Mouse (Mus musculus) limb, embryonic 10.5 days (tissue): ENCODE measurements around the gene Abcb6. TPM values are rescaled to one million over a fixed set of nuclear protein-coding genes. Genes with fewer than 3 reads are reported as not detected.
A peak's percentile ranks its signal among the peaks of the same experiment; 100 is the strongest.

Source experiments
- DNase-seq: peaks from one replicate; pipeline ENCODE4 v3.0.0-alpha.2; 2017; ENCODE audit warnings: low spot score
- H3K27ac ChIP-seq: fragments of 300-500 bp; sonication (generic); 2 replicates; pipeline ENCODE4 v1.5.1; 2016; ENCODE audit warnings: mild to moderate bottlenecking
- H3K27me3 ChIP-seq: fragments of 300-500 bp; sonication (generic); 2 replicates; pipeline ENCODE4 v1.6.1; 2016; ENCODE audit warnings: low read depth, mild to moderate bottlenecking; ENCODE audit not compliant: poor library complexity, severe bottlenecking
- H3K36me3 ChIP-seq: fragments of 300-500 bp; sonication (generic); 2 replicates; pipeline ENCODE4 v1.6.1; 2016; ENCODE audit warnings: mild to moderate bottlenecking, moderate library complexity
- H3K4me1 ChIP-seq: fragments of 300-500 bp; sonication (generic); 2 replicates; pipeline ENCODE4 v1.6.1; 2016
- H3K4me3 ChIP-seq: fragments of 300-500 bp; sonication (generic); 2 replicates; pipeline ENCODE4 v1.5.1; 2016; ENCODE audit warnings: mild to moderate bottlenecking, moderate library complexity
- H3K9me3 ChIP-seq: fragments of 300-500 bp; sonication (generic); replicated peaks from 2 replicates; pipeline ENCODE4 v1.6.1; 2016; ENCODE audit warnings: mild to moderate bottlenecking
- WGBS: fragments of 180-500 bp; shearing (Covaris S2); methylation state at CpG from one replicate; pipeline ENCODE4 v1.1.7; 2016; 5-methylcytosine and 5-hydroxymethylcytosine counted together
- polyA plus RNA-seq: library from polyadenylated mRNA; unstranded; fragments of >200 nt; fragmentation: Nextera tagmentation; extraction: Ambion mirVana; gene quantifications from 2 replicates; pipeline ENCODE4 v1.2.1, GENCODE M21; 2016

The Abcb6 gene
- polyA plus RNA-seq, 1 experiment from 2014 or later: 38.0 TPM

- 87% methylated on average over 4 of the region's 4 CpGs for WGBS
- H3K4me1 ChIP-seq: no peaks in the 10 kb centered on the region
Observed at GRCm38 (mm10) chr1:75160256-75160617, 20.0 kb downstream of the Abcb6 start.

GRCm38 (mm10) chr1:75159540-75160255 lies 20.5 kb downstream of the Abcb6 start:
- Histone ChIP-seq H3K9me3 (no peaks in the 10 kb centered on the region), H3K4me1 (no peaks in the 10 kb centered on the region), H3K27me3 (no peaks in the 10 kb centered on the region), H3K27ac (no peak overlapping the region), H3K36me3 (no peaks in the 10 kb centered on the region), H3K4me3 (no peak overlapping the region)
- 82% methylated on average over 5 of the region's 5 CpGs for WGBS
- no peak for DNase-seq

More at GRCm38 (mm10) chr1:75160256-75160617, 20.0 kb downstream of the Abcb6 start:
- H3K9me3 ChIP-seq: no peaks in the 10 kb centered on the region
- H3K36me3 ChIP-seq: no peaks in the 10 kb centered on the region
- no peak overlapping the region for H3K27ac ChIP-seq
- H3K27me3 ChIP-seq: no peaks in the 10 kb centered on the region
- no peak for DNase-seq
- H3K4me3 ChIP-seq: no peak overlapping the region

- Histone ChIP-seq H3K4me1 (no peaks in the 10 kb centered on the region), H3K4me3 (no peak overlapping the region), H3K36me3 (no peaks in the 10 kb centered on the region), H3K9me3 (no peaks in the 10 kb centered on the region), H3K27ac (no peak overlapping the region), H3K27me3 (no peaks in the 10 kb centered on the region)
- DNase-seq: no peak
Observed at GRCm38 (mm10) chr1:75158990-75159389, 21.2 kb downstream of the Abcb6 start.

GRCm38 (mm10) chr1:75155837-75156236 lies 24.4 kb downstream of the Abcb6 start:
- H3K9me3 ChIP-seq: no peaks in the 10 kb centered on the region
- WGBS: 67% methylated on average over 3 of the region's 3 CpGs

GRCm38 (mm10) chr1:75148727-75149126 lies 31.5 kb downstream of the Abcb6 start:
- peaks cover 6% of the 10 kb centered on the region for H3K4me1 ChIP-seq
- H3K27ac ChIP-seq: no peak overlapping the region
- no peak overlapping the region for H3K4me3 ChIP-seq
- no peaks in the 10 kb centered on the region for H3K9me3 ChIP-seq
- peaks cover 53% of the 10 kb centered on the region for H3K36me3 ChIP-seq
- H3K27me3 ChIP-seq: no peaks in the 10 kb centered on the region
- no peak for DNase-seq
- 92% methylated on average over 4 of the region's 4 CpGs for WGBS

More at GRCm38 (mm10) chr1:75155837-75156236, 24.4 kb downstream of the Abcb6 start:
- H3K4me3 ChIP-seq: no peak overlapping the region
- H3K36me3 ChIP-seq: no peaks in the 10 kb centered on the region
- no peaks in the 10 kb centered on the region for H3K4me1 ChIP-seq
- no peak overlapping the region for H3K27ac ChIP-seq
- no peak for DNase-seq
- no peaks in the 10 kb centered on the region for H3K27me3 ChIP-seq

GRCm38 (mm10) chr1:75147411-75148135 lies 32.6 kb downstream of the Abcb6 start:
- H3K36me3 ChIP-seq: peaks cover 53% of the 10 kb centered on the region
- 80% methylated on average over 7 of the region's 7 CpGs for WGBS

GRCm38 (mm10) chr1:75145589-75145988 lies 34.6 kb downstream of the Abcb6 start:
- H3K4me1 ChIP-seq: peaks cover 32% of the 10 kb centered on the region
- peaks cover 53% of the 10 kb centered on the region for H3K36me3 ChIP-seq
- no peaks in the 10 kb centered on the region for H3K27me3 ChIP-seq
- H3K27ac ChIP-seq: no peak overlapping the region
- DNase-seq: no peak
- 100% methylated on average over 3 of the region's 3 CpGs for WGBS
- no peak overlapping the region for H3K4me3 ChIP-seq
- H3K9me3 ChIP-seq: no peaks in the 10 kb centered on the region

More at GRCm38 (mm10) chr1:75147411-75148135, 32.6 kb downstream of the Abcb6 start:
- no peak for DNase-seq
- H3K27me3 ChIP-seq: no peaks in the 10 kb centered on the region
- no peak overlapping the region for H3K4me3 ChIP-seq
- no peak overlapping the region for H3K27ac ChIP-seq
- H3K4me1 ChIP-seq: peaks cover 14% of the 10 kb centered on the region
- no peaks in the 10 kb centered on the region for H3K9me3 ChIP-seq

- Histone ChIP-seq H3K4me3 (peak within 1 kb of the TSS; percentile 92), H3K9me3 (no peaks in the 10 kb centered on the region), H3K4me1 (peaks cover 34% of the 10 kb centered on the region), H3K27ac (peak within 1 kb of the TSS; percentile 95), H3K27me3 (no peaks in the 10 kb centered on the region), H3K36me3 (peaks cover 59% of the 10 kb centered on the region)
- WGBS: under 1% methylated on average over 91 of the region's 91 CpGs
- DNase-seq: peak; percentile 99
Observed at GRCm38 (mm10) chr1:75142301-75143261, 37.6 kb downstream of the Abcb6 start, which contains the start of the genes Cnppd1 and Retreg2. Cnppd1 (minus strand) TSS chr1:75142711. Retreg2 (plus strand) TSS chr1:75142778.

- peak overlapping the region; percentile 92 for H3K4me3 ChIP-seq
- H3K9me3 ChIP-seq: no peaks in the 10 kb centered on the region
- H3K4me1 ChIP-seq: peaks cover 34% of the 10 kb centered on the region
- WGBS: under 1% methylated on average over 53 of the region's 53 CpGs
- peaks cover 59% of the 10 kb centered on the region for H3K36me3 ChIP-seq
- no peaks in the 10 kb centered on the region for H3K27me3 ChIP-seq
- DNase-seq: peak; percentile 67
- peak overlapping the region; percentile 95 for H3K27ac ChIP-seq
Observed at GRCm38 (mm10) chr1:75141486-75142190, 38.6 kb downstream of the Abcb6 start.

- 62% methylated on average over 4 of the region's 4 CpGs for whole genome bisulfite sequencing
- H3K27me3 ChIP-seq: no peaks in the 10 kb centered on the region
- H3K4me1 ChIP-seq: peaks cover 34% of the 10 kb centered on the region
- peaks cover 58% of the 10 kb centered on the region for H3K36me3 ChIP-seq
- peak overlapping the region; percentile 92 for H3K4me3 ChIP-seq
- no peaks in the 10 kb centered on the region for H3K9me3 ChIP-seq
- no peak for DNase-seq
- H3K27ac ChIP-seq: peak overlapping the region; percentile 95; the same call in 1 of the 2 replicates
Observed at GRCm38 (mm10) chr1:75140601-75141190, 39.5 kb downstream of the Abcb6 start.

GRCm38 (mm10) chr1:75138448-75138847 lies 41.7 kb downstream of the Abcb6 start:
- Histone ChIP-seq H3K27ac (no peak overlapping the region), H3K36me3 (peaks cover 46% of the 10 kb centered on the region), H3K4me1 (peaks cover 25% of the 10 kb centered on the region), H3K4me3 (no peak overlapping the region), H3K9me3 (no peaks in the 10 kb centered on the region), H3K27me3 (no peaks in the 10 kb centered on the region)
- DNase-seq: no peak
- 98% methylated on average over 2 of the region's 2 CpGs for WGBS

- Histone ChIP-seq H3K27ac (no peak overlapping the region), H3K4me1 (peaks cover 14% of the 10 kb centered on the region), H3K36me3 (peaks cover 46% of the 10 kb centered on the region), H3K4me3 (no peak overlapping the region), H3K9me3 (no peaks in the 10 kb centered on the region), H3K27me3 (no peaks in the 10 kb centered on the region)
- DNase-seq: no peak
- WGBS: 55% methylated on average over 3 of the region's 3 CpGs
Observed at GRCm38 (mm10) chr1:75136730-75137129, 43.5 kb downstream of the Abcb6 start.
